Mouse (Mus musculus) heart, embryonic 13.5 days (tissue): Measurements from ENCODE around the gene Abl2. TPM values are rescaled to one million over a fixed set of nuclear protein-coding genes. Genes with fewer than 3 reads are reported as not detected.

Experiments used
- ATAC-seq: fragments of 200-750 bp; cut with Nextera tagmentation; 2 replicates; pipeline ENCODE4 v1.8.0; 2017; ENCODE audit warnings: moderate TSS enrichment; ENCODE audit not compliant: insufficient number of reproducible peaks, low FRiP score, low TSS enrichment; ENCODE audit errors: extremely low read depth
- H3K27ac ChIP-seq: fragments of 300-500 bp; sonication (generic); replicated peaks from 2 replicates; pipeline ENCODE4 v1.5.1; 2015; ENCODE audit warnings: moderate library complexity, mild to moderate bottlenecking, inconsistent platforms
- H3K27me3 ChIP-seq: fragments of 300-500 bp; sonication (generic); replicated peaks from 2 replicates; pipeline ENCODE4 v1.6.1; 2015; ENCODE audit warnings: mild to moderate bottlenecking, inconsistent platforms
- H3K36me3 ChIP-seq: fragments of 300-500 bp; sonication (generic); 2 replicates; pipeline ENCODE4 v1.6.1; 2015; ENCODE audit warnings: mild to moderate bottlenecking, inconsistent platforms
- H3K4me1 ChIP-seq: fragments of 300-500 bp; sonication (generic); 2 replicates; pipeline ENCODE4 v1.6.1; 2015; ENCODE audit warnings: inconsistent platforms
- H3K4me2 ChIP-seq: fragments of 300-500 bp; sonication (generic); 2 replicates; pipeline ENCODE4 v1.6.1; 2015; ENCODE audit warnings: inconsistent platforms, mild to moderate bottlenecking, moderate library complexity
- H3K4me3 ChIP-seq: fragments of 300-500 bp; sonication (generic); 2 replicates; pipeline ENCODE4 v1.5.1; 2015; ENCODE audit warnings: moderate library complexity, mild to moderate bottlenecking, inconsistent platforms
- H3K9ac ChIP-seq: fragments of 300-500 bp; sonication (generic); 2 replicates; pipeline ENCODE4 v1.6.1; 2015; ENCODE audit warnings: inconsistent platforms, mild to moderate bottlenecking, moderate library complexity
- H3K9me3 ChIP-seq: fragments of 300-500 bp; sonication (generic); 2 replicates; pipeline ENCODE4 v1.6.1; 2016; ENCODE audit warnings: inconsistent platforms
- WGBS: fragments of 180-500 bp; shearing (Covaris S2); methylation state at CpG from one replicate; pipeline ENCODE4 v1.1.7; 2015; ENCODE audit warnings: mixed read lengths; 5-methylcytosine and 5-hydroxymethylcytosine counted together
- polyA plus RNA-seq: library from polyadenylated mRNA; unstranded; fragments of >200 nt; fragmentation: Nextera tagmentation; extraction: Ambion mirVana; gene quantifications from 2 replicates; pipeline ENCODE4 v1.2.1, GENCODE M21; 2015

The Abl2 gene
- polyA plus RNA-seq, 1 experiment from 2014 or later = 2.4 TPM

DNA sequence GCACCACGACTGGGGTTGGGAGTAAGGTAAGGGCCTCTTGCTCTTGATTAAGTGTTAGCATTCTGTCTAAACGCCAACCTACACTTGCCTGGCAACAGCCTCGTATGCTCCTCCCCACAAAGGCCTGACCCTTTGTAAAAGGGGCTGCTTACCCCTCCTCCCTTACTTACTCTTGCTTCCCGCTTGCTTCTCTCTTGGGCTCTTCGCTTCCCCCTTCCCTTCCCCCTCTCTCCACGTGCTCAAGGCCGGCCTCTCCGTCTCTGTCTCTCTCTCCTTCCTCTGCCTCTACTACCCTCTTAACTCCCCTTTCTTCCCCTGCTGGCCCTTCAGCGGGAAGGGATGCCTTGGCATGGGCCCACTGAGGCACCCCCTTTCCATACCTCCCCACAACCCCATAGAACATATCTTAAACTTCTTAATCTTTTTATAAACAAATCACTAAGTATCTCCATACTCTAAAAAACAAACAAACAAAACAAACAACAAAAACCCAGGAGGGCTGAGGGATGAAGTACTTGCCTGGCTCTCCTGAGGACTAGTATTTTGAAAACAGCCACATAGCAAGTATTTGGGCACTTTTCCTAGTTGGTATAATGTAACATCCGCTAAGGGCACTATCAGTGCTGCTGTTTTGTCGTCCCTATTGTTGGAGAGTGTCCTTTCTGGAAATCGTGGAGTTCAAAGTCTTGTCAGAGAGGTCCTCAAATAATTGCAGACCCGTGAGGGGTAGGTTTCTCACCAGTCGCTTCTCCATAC lies 114.3 kb downstream of the Abl2 start:
- Histone ChIP-seq H3K36me3 (no peaks in the 10 kb centered on the region), H3K4me2 (peak overlapping the region; percentile 100), H3K4me1 (peaks cover 33% of the 10 kb centered on the region), H3K27me3 (no peaks in the 10 kb centered on the region), H3K9me3 (no peaks in the 10 kb centered on the region), H3K27ac (no peak overlapping the region), H3K4me3 (peak overlapping the region; percentile 81), H3K9ac (peak overlapping the region; percentile 78)
- 18% methylated on average over 14 of the region's 14 CpGs for WGBS
- ATAC-seq = no peak

DNA sequence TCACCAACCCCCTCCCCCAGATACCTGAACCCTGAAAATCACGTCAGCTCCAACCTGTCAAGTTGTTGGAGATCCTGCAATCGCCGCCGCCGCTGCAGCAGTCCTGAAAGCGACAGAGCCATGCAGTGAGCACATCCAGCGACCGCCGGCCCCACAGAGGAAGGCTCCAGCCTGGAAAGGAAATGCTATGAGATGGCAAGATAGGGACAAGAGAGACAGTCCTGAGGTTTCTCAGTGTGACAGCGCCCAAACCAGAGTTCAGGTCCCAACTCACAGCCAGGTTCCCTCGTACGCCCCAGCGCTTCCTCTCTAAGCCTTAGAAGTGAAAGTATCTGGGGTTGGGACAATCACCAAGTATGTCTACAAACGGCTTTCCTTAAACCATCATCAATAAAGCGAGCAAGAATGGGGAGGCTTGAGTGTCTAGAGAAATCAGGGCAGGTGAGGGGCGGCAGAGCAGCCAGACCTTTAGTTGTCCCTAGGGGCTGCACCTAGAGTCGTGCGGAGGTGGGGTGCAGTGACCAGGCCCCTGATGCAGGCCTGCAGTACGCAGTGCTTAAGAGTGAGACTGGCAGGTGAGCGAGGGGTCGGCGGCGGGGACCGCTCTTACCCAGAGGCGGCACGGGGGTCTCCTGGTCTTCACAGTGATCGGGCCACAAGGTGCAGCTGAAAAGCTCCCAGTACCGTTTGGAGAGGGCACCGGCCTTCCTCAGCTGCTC lies 115.0 kb downstream of the Abl2 start:
- Histone ChIP-seq H3K4me2 (peak overlapping the region; percentile 100), H3K27ac (peak overlapping the region; percentile 32; the same call in 1 of the 2 replicates), H3K4me3 (peak overlapping the region; percentile 81), H3K9ac (peak overlapping the region; percentile 78), H3K9me3 (no peaks in the 10 kb centered on the region), H3K27me3 (no peaks in the 10 kb centered on the region), H3K4me1 (peaks cover 28% of the 10 kb centered on the region), H3K36me3 (0 out of 2 replicates have a peak, but pooled peaks cover 1% of the 10 kb centered on the region)
- ATAC-seq = 0 out of 2 replicates have a peak, but pooled peaks have one; percentile 22
- WGBS = under 1% methylated on average over 29 of the region's 29 CpGs

DNA sequence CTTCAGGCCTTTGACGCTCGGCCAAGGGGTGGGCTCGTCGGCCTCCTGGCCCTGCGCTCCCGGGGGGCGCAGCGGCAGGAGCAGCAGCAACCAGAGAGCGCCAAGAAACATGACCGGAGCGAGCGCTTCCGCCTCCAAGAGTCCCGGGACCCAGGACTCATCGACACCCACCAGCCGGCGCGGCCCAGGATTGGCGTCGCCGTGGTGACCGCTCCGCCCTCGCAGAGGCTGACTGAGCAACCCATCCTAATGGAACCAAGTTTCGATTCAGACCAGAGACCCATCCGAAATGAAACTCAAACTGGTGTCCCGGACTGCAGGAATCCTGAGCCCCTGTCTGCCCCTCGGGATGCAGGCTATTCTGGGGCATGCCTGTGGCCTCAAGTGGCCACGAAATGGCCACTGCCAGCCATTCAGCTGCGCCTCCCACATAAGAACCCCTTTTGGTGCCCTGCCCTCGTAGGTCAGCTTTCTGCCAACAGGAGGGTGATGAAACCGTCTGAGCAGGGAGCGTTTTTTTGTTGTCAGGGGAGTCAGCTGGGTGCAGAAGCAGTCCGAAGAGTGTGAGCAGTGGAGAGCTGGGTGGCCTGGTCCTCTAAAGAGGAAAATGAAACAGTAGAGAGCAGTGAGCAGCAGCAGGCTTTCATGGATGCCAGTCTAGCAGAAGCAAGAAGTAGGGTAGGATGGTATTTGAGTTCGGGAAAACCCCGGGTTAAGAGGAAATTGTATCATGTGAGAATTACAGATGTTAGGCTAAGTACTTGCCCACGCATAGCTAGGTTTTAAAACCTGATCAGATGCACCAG lies 115.8 kb downstream of the Abl2 start, which contains the start of gene Tor3a:
Gene Tor3a, minus strand, starts transcription at position 162 of the 806 bp plus-strand sequence.
- Histone ChIP-seq H3K27me3 (no peaks in the 10 kb centered on the region), H3K36me3 (0 out of 2 replicates have a peak, but pooled peaks cover 5% of the 10 kb centered on the region), H3K4me1 (peaks cover 21% of the 10 kb centered on the region), H3K4me2 (peak within 1 kb of the TSS; percentile 100), H3K9ac (peak within 1 kb of the TSS; percentile 78), H3K9me3 (no peaks in the 10 kb centered on the region), H3K4me3 (peak within 1 kb of the TSS; percentile 81), H3K27ac (peak within 1 kb of the TSS; percentile 32; the same call in 1 of the 2 replicates)
- WGBS = 8% methylated on average over 37 of the region's 37 CpGs
- ATAC-seq = peak; percentile 66; the same call in 1 of the 2 replicates

DNA sequence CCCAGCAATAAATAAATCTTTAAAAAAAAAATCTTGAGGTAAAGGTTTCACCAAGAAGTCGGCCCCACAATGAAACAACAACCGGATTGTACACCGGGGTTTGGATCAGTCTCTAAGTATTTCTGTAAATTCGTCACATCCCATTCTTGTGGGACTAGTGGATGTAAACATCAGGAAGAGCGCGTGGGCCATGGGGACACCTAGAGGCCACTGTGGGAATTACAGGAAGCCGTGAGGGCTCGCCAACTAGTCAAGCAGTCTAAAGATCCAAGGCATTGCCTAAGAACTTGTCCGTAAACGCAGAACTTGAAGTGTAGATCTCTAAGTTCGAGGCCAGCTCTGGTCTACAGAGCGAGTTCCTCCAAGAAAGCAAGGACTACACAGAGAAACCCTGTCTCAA lies 117.6 kb downstream of the Abl2 start:
- Histone ChIP-seq H3K4me3 (no peak overlapping the region), H3K4me2 (no peak overlapping the region), H3K9ac (no peak overlapping the region), H3K27me3 (no peaks in the 10 kb centered on the region), H3K36me3 (peaks cover 22% of the 10 kb centered on the region), H3K9me3 (no peaks in the 10 kb centered on the region), H3K27ac (no peak overlapping the region), H3K4me1 (peaks cover 20% of the 10 kb centered on the region)
- ATAC-seq = no peak
- 30% methylated on average over 12 of the region's 12 CpGs for WGBS

DNA sequence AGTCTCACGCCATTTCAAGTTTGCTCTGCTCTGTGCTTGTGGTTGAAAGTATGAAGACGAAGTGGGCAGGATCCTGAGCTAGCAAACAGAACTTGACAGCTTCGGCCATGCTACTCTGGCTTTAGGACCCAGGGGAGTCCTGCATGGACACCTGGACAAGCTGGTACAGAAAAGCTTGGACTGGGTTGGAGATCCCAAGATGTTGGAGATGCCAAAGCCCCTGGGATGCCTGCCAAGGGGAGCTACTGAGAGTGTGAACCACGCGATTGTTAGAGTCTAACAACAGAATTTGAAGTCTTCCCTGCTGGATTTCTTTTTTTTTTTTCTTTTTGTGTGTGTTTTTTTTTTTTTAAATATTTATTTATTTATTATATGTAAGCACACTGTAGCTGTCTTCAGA lies 118.0 kb downstream of the Abl2 start:
- ATAC-seq = no peak

DNA sequence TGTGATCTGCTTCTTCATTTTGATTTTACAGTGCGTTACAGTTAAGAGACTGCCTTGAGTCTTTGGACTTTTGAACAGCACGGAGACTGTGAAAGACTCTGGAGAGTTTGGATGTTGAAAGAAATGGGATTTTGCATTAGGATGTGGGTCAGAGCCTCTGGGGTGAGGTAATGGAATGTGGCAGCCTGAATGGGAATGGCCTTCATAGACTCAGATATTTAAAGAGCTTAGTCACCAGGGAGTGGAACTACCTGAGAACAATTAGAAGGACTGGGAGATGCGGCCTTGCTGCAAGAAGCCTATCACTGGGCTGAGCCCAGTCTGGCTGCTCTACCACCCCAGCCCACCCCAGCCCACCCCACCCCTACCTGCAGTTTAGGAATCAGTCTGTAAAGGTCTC lies 118.6 kb downstream of the Abl2 start:
- H3K27ac ChIP-seq = no peak overlapping the region
- no peaks in the 10 kb centered on the region for H3K27me3 ChIP-seq
- H3K36me3 ChIP-seq = peaks cover 31% of the 10 kb centered on the region
- ATAC-seq = no peak
- peaks cover 20% of the 10 kb centered on the region for H3K4me1 ChIP-seq
- WGBS = 78% methylated on average over 3 of the region's 3 CpGs
- H3K4me2 ChIP-seq = no peak overlapping the region
- no peak overlapping the region for H3K9ac ChIP-seq
- H3K4me3 ChIP-seq = no peak overlapping the region
- H3K9me3 ChIP-seq = no peaks in the 10 kb centered on the region

More for the DNA sequence above, 118.0 kb downstream of the Abl2 start:
- H3K9me3 ChIP-seq = no peaks in the 10 kb centered on the region
- H3K27me3 ChIP-seq = no peaks in the 10 kb centered on the region
- H3K9ac ChIP-seq = no peak overlapping the region
- H3K4me2 ChIP-seq = no peak overlapping the region
- 71% methylated on average over 5 of the region's 5 CpGs for WGBS
- H3K36me3 ChIP-seq = peaks cover 25% of the 10 kb centered on the region
- H3K4me1 ChIP-seq = peaks cover 20% of the 10 kb centered on the region
- no peak overlapping the region for H3K27ac ChIP-seq
- no peak overlapping the region for H3K4me3 ChIP-seq

DNA sequence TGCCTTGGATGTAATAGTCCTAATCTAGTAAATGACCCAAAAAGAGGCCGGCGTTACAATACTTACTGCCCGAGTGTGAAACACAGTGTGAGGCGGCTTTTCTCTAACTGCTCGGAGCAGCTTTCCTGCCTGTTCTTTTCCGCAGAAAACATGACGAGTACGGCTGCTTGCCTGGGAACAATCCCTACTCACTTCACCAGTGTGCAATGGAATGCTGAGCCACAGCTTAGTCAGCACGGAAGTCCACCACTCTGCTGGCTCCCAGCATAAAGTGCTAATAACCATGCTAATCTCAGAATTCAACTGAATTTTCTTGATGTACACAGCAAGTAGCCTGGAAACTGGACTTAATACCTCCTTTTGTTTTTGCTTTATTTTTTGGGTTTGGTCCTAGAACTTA lies 121.0 kb downstream of the Abl2 start:
- Histone ChIP-seq H3K4me2 (no peak overlapping the region), H3K27ac (no peak overlapping the region), H3K36me3 (peaks cover 54% of the 10 kb centered on the region), H3K9ac (0 out of 2 replicates have a peak overlapping the region, but pooled peaks have one; percentile 28), H3K4me1 (peaks cover 7% of the 10 kb centered on the region; the same call in 1 of the 2 replicates), H3K27me3 (no peaks in the 10 kb centered on the region), H3K4me3 (no peak overlapping the region), H3K9me3 (no peaks in the 10 kb centered on the region)
- 69% methylated on average over 9 of the region's 9 CpGs for WGBS
- ATAC-seq = no peak

DNA sequence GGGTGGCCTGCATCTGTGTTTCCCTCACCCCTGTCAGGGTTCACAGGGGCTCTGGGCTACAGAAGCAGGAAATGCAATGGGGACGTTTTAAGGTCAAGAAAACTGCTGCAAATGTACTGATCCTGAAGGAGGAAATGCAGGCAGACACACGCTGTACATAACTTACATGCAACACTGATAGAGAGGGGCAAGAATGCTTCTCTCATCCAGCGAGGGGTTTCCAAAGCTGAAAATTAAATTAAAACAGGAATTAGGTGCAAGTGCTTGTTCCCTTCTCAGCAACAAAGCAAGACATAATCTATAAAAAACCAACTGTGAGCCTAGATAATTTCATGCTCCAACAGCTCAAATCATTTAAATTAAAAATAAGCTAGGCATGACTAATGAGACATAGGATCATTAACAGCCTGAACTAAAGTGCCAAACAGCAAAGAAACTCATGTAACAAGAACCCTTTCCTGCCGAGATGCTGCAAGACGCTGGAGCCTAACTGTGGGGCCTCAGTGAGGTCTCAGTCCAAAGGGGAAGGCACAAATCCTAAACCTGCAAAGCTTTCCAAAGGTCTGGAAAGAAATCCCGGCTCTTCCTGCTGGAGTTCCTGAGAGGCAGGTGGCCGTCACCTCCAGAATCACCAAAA lies 127.6 kb downstream of the Abl2 start:
- no peak overlapping the region for H3K4me3 ChIP-seq
- no peak for ATAC-seq
- H3K36me3 ChIP-seq = peaks cover 97% of the 10 kb centered on the region
- H3K9me3 ChIP-seq = no peaks in the 10 kb centered on the region
- 75% methylated on average over 7 of the region's 7 CpGs for WGBS
- no peak overlapping the region for H3K9ac ChIP-seq
- no peaks in the 10 kb centered on the region for H3K4me1 ChIP-seq
- H3K27me3 ChIP-seq = no peaks in the 10 kb centered on the region
- no peak overlapping the region for H3K27ac ChIP-seq
- no peak overlapping the region for H3K4me2 ChIP-seq
